26 mouse cellular contexts compared by ENCODE assay signal in genomic region chr5:92366565-92366964, GRCm38 (mm10). TPM values are rescaled to one million over a fixed set of nuclear protein-coding genes. Genes with fewer than 3 reads are reported as not detected.
DNase-seq lines count a peak whose midpoint lies in the region; ATAC-seq and TF ChIP-seq lines count a peak whose summit lies in the region.
"Had no signal": no experiment of that assay in that cellular context is flagged by ENCODE, and none has a peak within 500 bp of the region (broad histone marks: within the 10 kb centered on the region; RNA-seq: fewer than 3 reads in every experiment).

No protein-coding gene starts in this region.

- peak overlapping the region; percentile 86 for H3K27ac ChIP-seq in liver, adult 2 months (replicated peaks; ENCODE audit: insufficient read depth, low read depth, low read length)
- H3K27ac ChIP-seq in liver, embryonic 12.5 days, result no peak overlapping the region; the same call in 1 of the 2 replicates
- no peak overlapping the region for H3K27ac ChIP-seq in stomach, embryonic 16.5 days (ENCODE audit: low read length)
- no peak overlapping the region for H3K27ac ChIP-seq in stomach, postnatal 0 days (replicated peaks)
- no peak overlapping the region for H3K27ac ChIP-seq in intestine, postnatal 0 days (ENCODE audit: low read depth, low read length)
- no peak overlapping the region for H3K27ac ChIP-seq in limb, embryonic 10.5 days
- H3K27ac ChIP-seq: embryonic facial prominence, embryonic 15.5 days; forebrain, embryonic 12.5 days; heart, adult 2 months; heart, embryonic 15.5 days; hindbrain, embryonic 12.5 days had no signal

- H3K9ac ChIP-seq in liver, adult 2 months (ENCODE audit: low read depth, low read length), result 0 out of 2 replicates have a peak overlapping the region, but pooled peaks have one; percentile 30
- H3K9ac ChIP-seq in liver, embryonic 12.5 days, result no peak overlapping the region
- H3K9ac ChIP-seq in stomach, embryonic 16.5 days (ENCODE audit: low read length), result no peak overlapping the region
- no peak overlapping the region for H3K9ac ChIP-seq in stomach, postnatal 0 days (ENCODE audit: low read length)
- no peak overlapping the region for H3K9ac ChIP-seq in intestine, postnatal 0 days (ENCODE audit: low read depth, low read length)
- H3K9ac ChIP-seq: embryonic facial prominence, embryonic 15.5 days; forebrain, embryonic 12.5 days; heart, embryonic 15.5 days; hindbrain, embryonic 12.5 days had no signal

- no peak overlapping the region for H3K4me2 ChIP-seq in liver, embryonic 12.5 days
- 0 out of 2 replicates have a peak overlapping the region, but pooled peaks have one; percentile 15 for H3K4me2 ChIP-seq in stomach, embryonic 16.5 days (ENCODE audit: low read depth, low read length)
- no peak overlapping the region for H3K4me2 ChIP-seq in stomach, postnatal 0 days (replicated peaks; ENCODE audit: low read depth)
- peak overlapping the region; percentile 48 for H3K4me2 ChIP-seq in intestine, postnatal 0 days (replicated peaks; ENCODE audit: low read depth)
- H3K4me2 ChIP-seq: embryonic facial prominence, embryonic 15.5 days; forebrain, embryonic 12.5 days; heart, embryonic 11.5 days; heart, embryonic 15.5 days; hindbrain, embryonic 12.5 days had no signal

- no peaks in the 10 kb centered on the region for H3K36me3 ChIP-seq in liver, adult 2 months (ENCODE audit: control insufficient read depth, insufficient read depth, low read length)
- H3K36me3 ChIP-seq in liver, embryonic 12.5 days, result no peaks in the 10 kb centered on the region
- no peaks in the 10 kb centered on the region for H3K36me3 ChIP-seq in stomach, embryonic 16.5 days (ENCODE audit: control insufficient read depth, insufficient read depth, low read length)
- no peaks in the 10 kb centered on the region for H3K36me3 ChIP-seq in stomach, postnatal 0 days (ENCODE audit: control insufficient read depth, insufficient read depth, low read length)
- no peaks in the 10 kb centered on the region for H3K36me3 ChIP-seq in intestine, postnatal 0 days (ENCODE audit: control insufficient read depth, insufficient read depth)
- H3K36me3 ChIP-seq in limb, embryonic 10.5 days, result no peaks in the 10 kb centered on the region
- H3K36me3 ChIP-seq: embryonic facial prominence, embryonic 15.5 days; forebrain, embryonic 12.5 days; heart, embryonic 15.5 days; hindbrain, embryonic 12.5 days had no signal

- no peak for ATAC-seq in liver, embryonic 12.5 days
- ATAC-seq in stomach, embryonic 16.5 days (ENCODE audit: insufficient read depth, low FRiP score), result no peak
- ATAC-seq in stomach, postnatal 0 days (ENCODE audit: low FRiP score, low TSS enrichment), result no peak
- 0 out of 2 replicates have a peak, but pooled peaks have one; percentile 26 for ATAC-seq in intestine, postnatal 0 days
- ATAC-seq: forebrain, embryonic 16.5 days; hindbrain, embryonic 16.5 days had no signal

- no peaks in the 10 kb centered on the region for H3K27me3 ChIP-seq in liver, adult 2 months (ENCODE audit: control insufficient read depth, insufficient read depth, low read length)
- H3K27me3 ChIP-seq in liver, embryonic 12.5 days (replicated peaks), result peaks cover 10% of the 10 kb centered on the region; the same call in 1 of the 2 replicates
- H3K27me3 ChIP-seq in stomach, embryonic 16.5 days (ENCODE audit: control insufficient read depth, insufficient read depth, low read length), result no peaks in the 10 kb centered on the region
- H3K27me3 ChIP-seq in stomach, postnatal 0 days (ENCODE audit: control insufficient read depth, insufficient read depth, low read length), result no peaks in the 10 kb centered on the region
- no peaks in the 10 kb centered on the region for H3K27me3 ChIP-seq in intestine, postnatal 0 days (replicated peaks; ENCODE audit: control insufficient read depth, insufficient read depth, low read length)
- no peaks in the 10 kb centered on the region for H3K27me3 ChIP-seq in limb, embryonic 10.5 days (ENCODE audit: low read depth, poor library complexity, severe bottlenecking)
- H3K27me3 ChIP-seq: embryonic facial prominence, embryonic 15.5 days; forebrain, embryonic 12.5 days; heart, embryonic 15.5 days; hindbrain, embryonic 12.5 days had no signal

- no peak for TF ChIP-seq POLR2A in liver, adult 2 months (IDR thresholded peaks at IDR 0.05; ENCODE audit: extremely low read depth, insufficient read depth, low read length)

- no peak for TF ChIP-seq EP300 in stomach, postnatal 0 days (optimal IDR thresholded peaks at IDR 0.05)

- WGBS in liver, adult 2 months, result 14% methylated on average over 6 of the region's 6 CpGs
- 65% methylated on average over 6 of the region's 6 CpGs for WGBS in liver, embryonic 12.5 days (ENCODE audit: insufficient replicate concordance)
- 43% methylated on average over 6 of the region's 6 CpGs for WGBS in stomach, embryonic 16.5 days
- WGBS in stomach, postnatal 0 days, result 45% methylated on average over 6 of the region's 6 CpGs
- WGBS in intestine, postnatal 0 days, result 32% methylated on average over 6 of the region's 6 CpGs
- 74% methylated on average over 6 of the region's 6 CpGs for WGBS in limb, embryonic 10.5 days

- H3K9me3 ChIP-seq in liver, embryonic 12.5 days (replicated peaks), result no peaks in the 10 kb centered on the region
- no peaks in the 10 kb centered on the region for H3K9me3 ChIP-seq in stomach, embryonic 16.5 days (replicated peaks; ENCODE audit: control insufficient read depth, low read length)
- H3K9me3 ChIP-seq in stomach, postnatal 0 days (ENCODE audit: control insufficient read depth, low read length), result no peaks in the 10 kb centered on the region
- no peaks in the 10 kb centered on the region for H3K9me3 ChIP-seq in intestine, postnatal 0 days (ENCODE audit: control insufficient read depth)
- no peaks in the 10 kb centered on the region for H3K9me3 ChIP-seq in limb, embryonic 10.5 days (replicated peaks)
- H3K9me3 ChIP-seq: embryonic facial prominence, embryonic 15.5 days; forebrain, embryonic 12.5 days; heart, embryonic 15.5 days; hindbrain, embryonic 12.5 days had no signal

- H3K4me3 ChIP-seq in liver, adult 2 months (ENCODE audit: insufficient read depth, low read depth, low read length), result no peak overlapping the region
- H3K4me3 ChIP-seq in liver, embryonic 12.5 days, result no peak overlapping the region
- H3K4me3 ChIP-seq in stomach, embryonic 16.5 days (replicated peaks; ENCODE audit: low read length), result no peak overlapping the region
- no peak overlapping the region for H3K4me3 ChIP-seq in stomach, postnatal 0 days (ENCODE audit: low read depth, low read length)
- H3K4me3 ChIP-seq in intestine, postnatal 0 days (ENCODE audit: low read depth, low read length), result no peak overlapping the region
- no peak overlapping the region for H3K4me3 ChIP-seq in limb, embryonic 10.5 days
- H3K4me3 ChIP-seq: embryonic facial prominence, embryonic 15.5 days; erythroblast, embryonic 14.5 days; forebrain, embryonic 12.5 days; heart, adult 2 months; heart, embryonic 15.5 days; hindbrain, embryonic 12.5 days had no signal

- peaks cover 27% of the 10 kb centered on the region for H3K4me1 ChIP-seq in liver, adult 2 months (ENCODE audit: control insufficient read depth, insufficient read depth, low read length)
- peaks cover 8% of the 10 kb centered on the region for H3K4me1 ChIP-seq in liver, embryonic 12.5 days
- H3K4me1 ChIP-seq in stomach, embryonic 16.5 days (ENCODE audit: control insufficient read depth, insufficient read depth, low read length), result no peaks in the 10 kb centered on the region; the same call in 1 of the 2 replicates
- no peaks in the 10 kb centered on the region for H3K4me1 ChIP-seq in stomach, postnatal 0 days (replicated peaks; ENCODE audit: control insufficient read depth, insufficient read depth)
- no peaks in the 10 kb centered on the region; the same call in 1 of the 2 replicates for H3K4me1 ChIP-seq in intestine, postnatal 0 days (replicated peaks; ENCODE audit: control insufficient read depth, insufficient read depth, low read length)
- H3K4me1 ChIP-seq in limb, embryonic 10.5 days, result peaks cover 14% of the 10 kb centered on the region; the same call in 1 of the 2 replicates

- TF ChIP-seq CTCF in liver, adult 2 months (IDR thresholded peaks at IDR 0.05; ENCODE audit: low read depth, low read length), result no peak
- TF ChIP-seq CTCF in stomach, postnatal 0 days (IDR thresholded peaks at IDR 0.05; ENCODE audit: low read depth), result no peak
- no peak for TF ChIP-seq CTCF in intestine, postnatal 0 days (IDR thresholded peaks at IDR 0.05; ENCODE audit: low read depth)

- DNase-seq in liver, adult 2 months (ENCODE audit: extremely low read depth, low read depth, low spot score), result peak; percentile 82
- DNase-seq in stomach, postnatal 0 days (ENCODE audit: low spot score), result no peak
- DNase-seq in yolk sac, embryonic 10.5 days (ENCODE audit: low spot score), result peak; percentile 49
- DNase-seq in limb, embryonic 10.5 days (ENCODE audit: low spot score), result no peak
- DNase-seq: adrenal gland, adult 2 months; adrenal gland, postnatal 25 days; cerebellum, adult 11 months; cerebellum, adult 8-10 months; embryo, embryonic 11 days; gastrocnemius, postnatal 10 days; heart, postnatal 4 days had no signal

- H3K79me2 ChIP-seq in liver, adult 2 months (ENCODE audit: control insufficient read depth, insufficient read depth, low read length), result peaks cover 6% of the 10 kb centered on the region; the same call in 1 of the 2 replicates

RNA-seq across cellular contexts. Expression of gene Cxcl10, which starts 17.9 kb away (rescaled TPM):
- 1.5 and 2.8 TPM in 2 replicates for total RNA-seq in liver, adult 2 months (2014; rRNA removed)
- polyA plus RNA-seq in liver, adult 2 months (2012; rRNA removed), result 6.7 and 13.2 TPM in 2 replicates
- polyA plus RNA-seq in liver, embryonic 12.5 days (2016; fragmentation: Nextera tagmentation; extraction: Ambion mirVana), result 6.6 and 6.7 TPM in 2 replicates
- polyA plus RNA-seq in stomach, embryonic 16.5 days (2015; fragmentation: Nextera tagmentation; extraction: Ambion mirVana), result 0.97 and 1.8 TPM in 2 replicates
- polyA plus RNA-seq in stomach, postnatal 0 days (2015; fragmentation: Nextera tagmentation; extraction: Ambion mirVana), result 0.65 and 0.74 TPM in 2 replicates
- 2.0 and 2.2 TPM in 2 replicates for polyA plus RNA-seq in intestine, postnatal 0 days (2015; fragmentation: Nextera tagmentation; extraction: Ambion mirVana)
- 0.26 and 0.28 TPM in 2 replicates for polyA plus RNA-seq in limb, embryonic 10.5 days (2016; fragmentation: Nextera tagmentation; extraction: Ambion mirVana)
- polyA plus RNA-seq: erythroblast, embryonic 14.5 days; forebrain, embryonic 16.5 days had no signal

RNA-seq across cellular contexts. Expression of gene Art3, which starts 34.9 kb away (rescaled TPM):
- total RNA-seq in liver, adult 2 months (2014; rRNA removed), result 8.5 and 8.6 TPM in 2 replicates
- polyA plus RNA-seq in liver, adult 2 months (2012; rRNA removed), result 1.7 and 1.8 TPM in 2 replicates
- polyA plus RNA-seq in liver, embryonic 12.5 days (2016; fragmentation: Nextera tagmentation; extraction: Ambion mirVana), result 0.78 and 1.0 TPM in 2 replicates
- polyA plus RNA-seq in stomach, embryonic 16.5 days (2015; fragmentation: Nextera tagmentation; extraction: Ambion mirVana), result 6.7 and 7.3 TPM in 2 replicates
- 11.9 and 13.5 TPM in 2 replicates for polyA plus RNA-seq in stomach, postnatal 0 days (2015; fragmentation: Nextera tagmentation; extraction: Ambion mirVana)
- polyA plus RNA-seq in intestine, postnatal 0 days (2015; fragmentation: Nextera tagmentation; extraction: Ambion mirVana), result 12.7 and 13.5 TPM in 2 replicates
- 0.89 and 2.0 TPM in 2 replicates for polyA plus RNA-seq in limb, embryonic 10.5 days (2016; fragmentation: Nextera tagmentation; extraction: Ambion mirVana)
- total RNA-seq: common myeloid progenitor, adult 5-6 weeks had no signal
- polyA plus RNA-seq: erythroblast, embryonic 14.5 days had no signal

RNA-seq across cellular contexts. Expression of gene Cxcl9, which starts 38.7 kb away (rescaled TPM):
- total RNA-seq in liver, adult 2 months (2014; rRNA removed), result 5.3 and 11.9 TPM in 2 replicates
- polyA plus RNA-seq in liver, adult 2 months (2012; rRNA removed), result 28.2 and 28.8 TPM in 2 replicates
- polyA plus RNA-seq in liver, embryonic 12.5 days (2016; fragmentation: Nextera tagmentation; extraction: Ambion mirVana), result not detected in 2 replicates
- polyA plus RNA-seq in stomach, embryonic 16.5 days (2015; fragmentation: Nextera tagmentation; extraction: Ambion mirVana), result not detected in 2 replicates
- 0.11 TPM in 1 of 2 replicates, not detected in the other for polyA plus RNA-seq in stomach, postnatal 0 days (2015; fragmentation: Nextera tagmentation; extraction: Ambion mirVana)
- polyA plus RNA-seq in intestine, postnatal 0 days (2015; fragmentation: Nextera tagmentation; extraction: Ambion mirVana), result 0.05 and 0.18 TPM in 2 replicates
- polyA plus RNA-seq in limb, embryonic 10.5 days (2016; fragmentation: Nextera tagmentation; extraction: Ambion mirVana), result not detected in 2 replicates
- total RNA-seq: ES-E14 had no signal
- polyA plus RNA-seq: embryonic facial prominence, embryonic 11.5 days; erythroblast, embryonic 14.5 days; forebrain, embryonic 12.5 days; forebrain, embryonic 16.5 days; heart, embryonic 11.5 days; heart, embryonic 15.5 days; hindbrain, embryonic 12.5 days; hindbrain, embryonic 16.5 days had no signal

RNA-seq across cellular contexts. Expression of gene Sdad1, which starts 56.3 kb away (rescaled TPM):
- total RNA-seq in liver, adult 2 months (2014; rRNA removed), result 5.6 and 5.7 TPM in 2 replicates
- 3.8 and 6.3 TPM in 2 replicates for polyA plus RNA-seq in liver, adult 2 months (2012; rRNA removed)
- polyA plus RNA-seq in liver, embryonic 12.5 days (2016; fragmentation: Nextera tagmentation; extraction: Ambion mirVana), result 35.1 and 36.3 TPM in 2 replicates
- polyA plus RNA-seq in stomach, embryonic 16.5 days (2015; fragmentation: Nextera tagmentation; extraction: Ambion mirVana), result 31.3 and 33.3 TPM in 2 replicates
- polyA plus RNA-seq in stomach, postnatal 0 days (2015; fragmentation: Nextera tagmentation; extraction: Ambion mirVana), result 17.9 and 19.8 TPM in 2 replicates
- polyA plus RNA-seq in intestine, postnatal 0 days (2015; fragmentation: Nextera tagmentation; extraction: Ambion mirVana), result 15.8 and 17.3 TPM in 2 replicates
- polyA plus RNA-seq in limb, embryonic 10.5 days (2016; fragmentation: Nextera tagmentation; extraction: Ambion mirVana), result 55.6 and 61.0 TPM in 2 replicates

Comparison
In these comparisons a context has a peak if more than half of its experiments do, and no peak if none do; other contexts are left out.
1. H3K4me2 ChIP-seq: peak in stomach, embryonic 16.5 days (single experiment) and intestine, postnatal 0 days (single experiment); none in liver, embryonic 12.5 days (single experiment) and stomach, postnatal 0 days (single experiment).
2. RNA of gene Cxcl9, which starts 38.7 kb away (polyA plus RNA-seq): 28.2 to 28.8 TPM in liver, adult 2 months; 0.11 TPM in stomach, postnatal 0 days, 0.05 to 0.18 TPM in intestine, postnatal 0 days, not detected in stomach, embryonic 16.5 days, not detected in liver, embryonic 12.5 days and not detected in limb, embryonic 10.5 days; every median in the first group is over 10 times any median in the second.
3. DNase-seq: peak in liver, adult 2 months (single experiment) and yolk sac, embryonic 10.5 days (single experiment); none in stomach, postnatal 0 days (single experiment) and limb, embryonic 10.5 days (single experiment).